Mouse (Mus musculus) hindbrain, embryonic 13.5 days (tissue): Measurements from ENCODE around the gene Zpbp2. TPM values are rescaled to one million over a fixed set of nuclear protein-coding genes. Genes with fewer than 3 reads are reported as not detected.

Experiments used
- ATAC-seq: fragments of 200-750 bp; cut with Nextera tagmentation; 2 replicates; pipeline ENCODE4 v1.8.0; 2017; ENCODE audit warnings: moderate TSS enrichment; ENCODE audit not compliant: low FRiP score
- H3K27ac ChIP-seq: fragments of 300-500 bp; sonication (generic); 2 replicates; pipeline ENCODE4 v1.5.1; 2015; ENCODE audit warnings: inconsistent platforms, mild to moderate bottlenecking, moderate library complexity
- H3K27me3 ChIP-seq: fragments of 300-500 bp; sonication (generic); 2 replicates; pipeline ENCODE4 v1.6.1; 2015; ENCODE audit warnings: mild to moderate bottlenecking, inconsistent platforms
- H3K36me3 ChIP-seq: fragments of 300-500 bp; sonication (generic); 2 replicates; pipeline ENCODE4 v1.6.1; 2015; ENCODE audit warnings: mild to moderate bottlenecking, inconsistent platforms
- H3K4me1 ChIP-seq: fragments of 300-500 bp; sonication (generic); replicated peaks from 2 replicates; pipeline ENCODE4 v1.6.1; 2015; ENCODE audit warnings: inconsistent platforms
- H3K4me2 ChIP-seq: fragments of 300-500 bp; sonication (generic); 2 replicates; pipeline ENCODE4 v1.6.1; 2015; ENCODE audit warnings: inconsistent platforms, mild to moderate bottlenecking, moderate library complexity
- H3K4me3 ChIP-seq: fragments of 300-500 bp; sonication (generic); 2 replicates; pipeline ENCODE4 v1.5.1; 2015; ENCODE audit warnings: mild to moderate bottlenecking, inconsistent platforms
- H3K9ac ChIP-seq: fragments of 300-500 bp; sonication (generic); 2 replicates; pipeline ENCODE4 v1.6.1; 2015; ENCODE audit warnings: mild to moderate bottlenecking, inconsistent platforms
- H3K9me3 ChIP-seq: fragments of 300-500 bp; sonication (generic); 2 replicates; pipeline ENCODE4 v1.6.1; 2016; ENCODE audit warnings: inconsistent platforms
- WGBS: fragments of 180-500 bp; shearing (Covaris S2); methylation state at CpG from one replicate; pipeline ENCODE4 v1.1.7; 2015; 5-methylcytosine and 5-hydroxymethylcytosine counted together
- polyA plus RNA-seq: library from polyadenylated mRNA; unstranded; fragments of >200 nt; fragmentation: Nextera tagmentation; extraction: Ambion mirVana; gene quantifications from 2 replicates; pipeline ENCODE4 v1.2.1, GENCODE M21; 2015

The Zpbp2 gene
- 0.14 TPM in 1 of 2 replicates, not detected in the other for polyA plus RNA-seq

DNA sequence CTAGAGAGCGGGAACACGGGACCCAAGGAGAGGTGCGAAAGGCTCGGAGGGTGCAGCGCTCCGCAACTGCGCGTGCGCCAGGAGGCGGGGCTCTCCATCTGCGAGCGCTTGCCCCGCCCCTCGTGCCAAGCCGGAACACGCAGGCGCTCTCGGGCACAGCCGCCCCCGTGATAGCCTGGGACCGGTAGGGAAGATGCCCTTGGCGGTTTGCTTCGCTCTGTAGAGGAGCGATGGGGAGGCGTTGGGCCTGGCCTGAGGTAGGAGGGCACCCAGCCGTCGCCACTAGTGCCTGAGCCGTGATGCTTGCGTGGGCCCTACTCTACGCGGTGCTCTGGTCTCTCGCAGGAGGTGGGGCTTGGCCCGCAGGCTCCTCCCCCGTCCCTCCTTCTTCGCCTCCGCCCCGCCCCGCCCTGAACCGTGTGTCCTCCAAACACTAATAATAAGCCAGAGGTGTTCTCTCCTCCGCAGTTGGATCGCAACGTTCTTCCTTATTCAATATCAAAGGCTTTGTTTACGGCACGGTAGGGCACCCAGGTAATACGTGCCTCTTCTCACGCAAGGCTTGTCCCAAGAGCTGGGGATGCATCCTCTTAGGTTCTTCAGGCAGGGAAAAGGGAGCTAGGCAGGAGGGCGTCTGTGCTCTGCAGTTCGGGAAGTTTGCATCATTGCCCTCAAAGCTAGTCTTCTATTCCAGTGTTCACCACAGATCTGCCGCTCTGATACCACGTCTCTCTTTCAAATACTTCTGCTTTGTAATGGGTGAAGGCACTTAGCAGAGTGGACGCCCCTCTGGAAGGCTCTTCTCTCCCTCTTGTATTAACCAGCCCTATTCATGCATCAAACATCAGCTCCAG lies at the start of gene Zpbp2:
Gene Zpbp2 (plus strand): TSS at position 123 of the 854 bp plus-strand sequence.
- Histone ChIP-seq H3K9me3 (0 out of 2 replicates have a peak, but pooled peaks cover 3% of the 10 kb centered on the region), H3K36me3 (no peaks in the 10 kb centered on the region), H3K9ac (peak within 1 kb of the TSS; percentile 80), H3K4me3 (peak within 1 kb of the TSS; percentile 65), H3K27ac (peak within 1 kb of the TSS; percentile 94), H3K27me3 (peaks cover 43% of the 10 kb centered on the region), H3K4me2 (peak within 1 kb of the TSS; percentile 65), H3K4me1 (peaks cover 11% of the 10 kb centered on the region; the same call in 1 of the 2 replicates)
- WGBS = under 1% methylated on average over 51 of the region's 51 CpGs
- ATAC-seq = peak; percentile 98

DNA sequence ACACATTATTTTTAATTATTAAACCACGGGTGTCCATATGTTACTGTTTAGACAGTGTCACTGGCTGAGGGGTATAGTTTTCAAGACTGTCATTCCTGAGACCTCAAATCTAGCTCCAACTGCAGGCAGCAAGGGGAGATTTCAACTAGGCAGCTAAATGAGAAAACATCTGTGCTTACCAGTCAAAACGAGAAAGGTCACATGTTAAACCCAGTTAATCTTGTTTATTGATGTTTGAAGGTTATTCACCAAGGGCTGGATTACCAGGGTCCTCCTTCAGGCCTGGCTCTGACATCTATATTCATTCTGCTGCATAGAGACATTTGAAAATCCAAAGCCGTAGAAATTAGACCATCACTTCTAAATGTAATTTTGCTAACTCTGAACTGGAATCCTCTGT lies 46.0 kb upstream of the Zpbp2 start:
- 76% methylated on average over 3 of the region's 3 CpGs for WGBS
- Histone ChIP-seq H3K4me2 (no peak overlapping the region), H3K36me3 (no peaks in the 10 kb centered on the region), H3K9ac (no peak overlapping the region), H3K27me3 (no peaks in the 10 kb centered on the region), H3K9me3 (no peaks in the 10 kb centered on the region), H3K4me1 (peaks cover 6% of the 10 kb centered on the region; the same call in 1 of the 2 replicates), H3K27ac (no peak overlapping the region), H3K4me3 (no peak overlapping the region)
- ATAC-seq = no peak

DNA sequence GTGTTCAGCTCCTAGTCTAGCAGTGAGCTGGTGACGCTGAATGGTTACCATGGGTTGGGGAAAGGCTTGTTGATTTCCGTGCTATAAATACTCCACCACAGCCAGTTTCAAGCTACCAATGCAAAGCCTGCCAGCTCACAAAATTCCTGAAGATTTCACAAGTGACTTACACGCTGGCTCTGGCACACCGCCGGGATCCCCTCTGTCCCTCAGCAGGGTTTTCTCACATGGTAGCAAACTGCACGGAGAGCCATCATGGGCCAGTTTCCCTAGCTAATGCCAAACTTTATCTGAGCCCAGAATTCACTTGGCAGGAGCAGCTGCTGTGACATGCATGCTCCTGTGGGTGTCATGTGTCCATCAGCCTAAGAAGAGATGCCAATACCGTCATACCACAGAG lies 41.5 kb upstream of the Zpbp2 start:
- Histone ChIP-seq H3K4me1 (no peaks in the 10 kb centered on the region), H3K4me3 (no peak overlapping the region), H3K9me3 (no peaks in the 10 kb centered on the region), H3K36me3 (no peaks in the 10 kb centered on the region), H3K9ac (no peak overlapping the region), H3K27me3 (no peaks in the 10 kb centered on the region), H3K27ac (no peak overlapping the region), H3K4me2 (no peak overlapping the region)
- ATAC-seq = no peak
- WGBS = 79% methylated on average over 7 of the region's 7 CpGs

DNA sequence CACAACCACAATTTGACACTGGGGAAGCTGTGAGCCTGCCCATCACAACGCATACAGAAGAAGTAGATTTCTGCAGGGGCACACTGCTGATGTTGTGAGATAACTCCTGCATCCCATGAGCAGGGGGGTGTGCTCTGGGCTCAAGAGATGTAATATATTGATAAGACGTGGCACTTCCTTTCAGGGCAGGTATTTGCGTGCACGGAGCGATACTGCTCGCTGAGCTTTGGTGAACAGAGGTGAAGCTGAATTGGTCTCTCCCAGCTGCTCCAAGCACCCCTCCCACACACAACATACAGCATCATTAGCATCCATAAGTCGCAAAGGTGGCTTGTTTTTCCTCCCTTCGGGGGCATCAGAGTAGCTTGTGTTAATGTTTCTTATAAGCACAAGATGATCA lies 40.8 kb upstream of the Zpbp2 start:
- no peak overlapping the region for H3K9ac ChIP-seq
- no peaks in the 10 kb centered on the region for H3K36me3 ChIP-seq
- H3K4me2 ChIP-seq = no peak overlapping the region
- no peaks in the 10 kb centered on the region for H3K4me1 ChIP-seq
- H3K4me3 ChIP-seq = no peak overlapping the region
- no peak for ATAC-seq
- no peak overlapping the region for H3K27ac ChIP-seq
- no peaks in the 10 kb centered on the region for H3K27me3 ChIP-seq
- no peaks in the 10 kb centered on the region for H3K9me3 ChIP-seq
- 91% methylated on average over 8 of the region's 8 CpGs for WGBS

DNA sequence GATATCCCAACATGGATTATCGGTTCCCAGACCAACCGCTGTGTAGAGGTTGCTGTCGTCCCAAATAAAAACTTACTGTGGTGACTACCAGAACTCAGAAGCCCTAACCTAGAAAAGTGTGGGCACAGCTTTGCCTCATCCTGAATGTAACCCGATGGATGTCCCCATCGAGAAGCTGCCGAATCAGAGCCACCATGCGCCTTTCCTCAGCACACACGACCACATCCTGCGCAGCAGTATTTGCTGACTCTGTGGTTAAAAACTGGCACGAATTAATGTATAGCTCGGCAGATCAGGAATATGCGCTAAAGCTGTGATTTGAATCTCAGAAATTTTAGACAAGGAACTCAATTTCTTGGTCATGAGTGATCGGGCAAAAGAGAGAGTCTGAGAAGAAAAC lies 38.0 kb upstream of the Zpbp2 start:
- Histone ChIP-seq H3K4me2 (no peak overlapping the region), H3K9ac (no peak overlapping the region), H3K4me3 (no peak overlapping the region), H3K36me3 (no peaks in the 10 kb centered on the region), H3K9me3 (no peaks in the 10 kb centered on the region), H3K27ac (no peak overlapping the region), H3K27me3 (no peaks in the 10 kb centered on the region), H3K4me1 (no peaks in the 10 kb centered on the region)
- WGBS = 95% methylated on average over 13 of the region's 13 CpGs
- no peak for ATAC-seq

DNA sequence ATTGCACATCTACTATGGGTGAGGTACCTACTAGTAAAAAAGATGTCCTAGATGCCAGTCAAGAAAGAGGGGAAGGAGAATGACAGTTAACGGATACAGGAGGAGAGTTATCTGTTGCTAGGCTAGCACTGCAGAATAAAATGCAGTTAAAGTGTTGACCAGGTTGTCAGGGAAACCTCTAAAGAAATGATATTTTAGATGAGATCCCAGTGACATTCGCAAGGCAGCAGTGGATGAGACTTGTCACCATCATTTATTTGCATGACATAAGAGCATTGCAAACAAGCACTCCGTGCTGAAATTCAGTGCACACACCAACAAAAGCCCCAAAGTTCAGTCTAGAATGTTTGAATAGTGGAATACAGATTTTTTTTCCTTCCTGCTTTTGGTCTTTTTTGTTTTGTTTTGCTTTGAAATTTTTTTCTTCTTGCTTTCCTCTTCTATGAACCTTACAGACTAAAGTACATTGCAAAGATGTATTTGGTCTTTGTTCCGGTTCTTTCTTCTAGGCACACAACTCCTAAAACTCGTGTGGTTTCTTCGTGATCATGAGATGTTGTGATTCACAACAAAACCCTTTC lies 37.5 kb upstream of the Zpbp2 start:
- H3K27ac ChIP-seq = no peak overlapping the region
- no peaks in the 10 kb centered on the region for H3K4me1 ChIP-seq
- 50% methylated on average over 6 of the region's 6 CpGs for WGBS
- H3K9me3 ChIP-seq = no peaks in the 10 kb centered on the region
- H3K27me3 ChIP-seq = no peaks in the 10 kb centered on the region
- H3K36me3 ChIP-seq = no peaks in the 10 kb centered on the region
- no peak for ATAC-seq
- H3K9ac ChIP-seq = no peak overlapping the region
- no peak overlapping the region for H3K4me3 ChIP-seq
- H3K4me2 ChIP-seq = no peak overlapping the region

DNA sequence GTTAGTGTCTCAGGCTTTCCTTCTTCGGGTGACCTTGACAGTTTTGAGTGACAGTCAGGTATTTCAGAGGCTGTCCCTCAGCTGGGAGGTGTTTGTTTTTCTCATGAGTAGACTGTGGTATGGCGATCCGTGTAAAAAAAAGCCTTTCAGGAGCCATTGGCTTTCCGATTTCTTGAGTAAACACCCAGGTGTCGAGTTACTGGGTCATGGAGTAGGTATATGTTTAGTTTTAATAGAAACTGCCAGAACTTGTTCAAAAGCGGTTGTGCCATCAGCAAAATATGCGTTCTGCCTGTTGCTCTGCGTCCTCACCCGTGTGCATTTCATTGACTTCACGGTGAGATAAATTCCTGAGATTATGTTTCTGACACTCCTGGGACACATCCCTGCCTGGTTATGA lies 30.4 kb upstream of the Zpbp2 start:
- H3K36me3 ChIP-seq = no peaks in the 10 kb centered on the region
- no peak overlapping the region for H3K4me2 ChIP-seq
- H3K27ac ChIP-seq = no peak overlapping the region
- H3K9me3 ChIP-seq = no peaks in the 10 kb centered on the region
- no peak for ATAC-seq
- H3K9ac ChIP-seq = no peak overlapping the region
- WGBS = 73% methylated on average over 10 of the region's 10 CpGs
- H3K4me3 ChIP-seq = no peak overlapping the region
- no peaks in the 10 kb centered on the region for H3K4me1 ChIP-seq
- H3K27me3 ChIP-seq = no peaks in the 10 kb centered on the region

DNA sequence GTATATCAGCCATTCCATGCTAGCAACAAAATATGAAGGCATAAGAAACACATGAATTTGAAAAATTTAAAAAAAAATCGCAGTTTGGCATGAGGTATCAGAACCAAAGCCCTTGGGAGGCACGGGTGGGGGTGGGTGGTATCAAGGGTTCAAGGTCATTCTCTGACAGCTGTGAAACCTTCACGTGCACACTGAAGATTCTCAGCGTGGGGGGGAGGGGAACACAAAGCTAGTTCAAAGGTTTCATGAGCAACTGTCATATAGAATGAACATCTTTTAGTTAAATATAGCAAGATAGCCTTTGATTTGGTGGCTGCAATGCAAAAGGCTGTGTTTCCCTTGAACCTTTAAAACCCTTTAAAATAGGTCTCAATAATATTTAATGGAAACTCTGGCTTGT lies 25.8 kb upstream of the Zpbp2 start:
- Histone ChIP-seq H3K9ac (no peak overlapping the region), H3K4me1 (no peaks in the 10 kb centered on the region), H3K36me3 (no peaks in the 10 kb centered on the region), H3K27ac (no peak overlapping the region), H3K27me3 (0 out of 2 replicates have a peak, but pooled peaks cover 6% of the 10 kb centered on the region), H3K9me3 (no peaks in the 10 kb centered on the region), H3K4me3 (no peak overlapping the region), H3K4me2 (no peak overlapping the region)
- 65% methylated on average over 4 of the region's 4 CpGs for WGBS
- ATAC-seq = no peak

DNA sequence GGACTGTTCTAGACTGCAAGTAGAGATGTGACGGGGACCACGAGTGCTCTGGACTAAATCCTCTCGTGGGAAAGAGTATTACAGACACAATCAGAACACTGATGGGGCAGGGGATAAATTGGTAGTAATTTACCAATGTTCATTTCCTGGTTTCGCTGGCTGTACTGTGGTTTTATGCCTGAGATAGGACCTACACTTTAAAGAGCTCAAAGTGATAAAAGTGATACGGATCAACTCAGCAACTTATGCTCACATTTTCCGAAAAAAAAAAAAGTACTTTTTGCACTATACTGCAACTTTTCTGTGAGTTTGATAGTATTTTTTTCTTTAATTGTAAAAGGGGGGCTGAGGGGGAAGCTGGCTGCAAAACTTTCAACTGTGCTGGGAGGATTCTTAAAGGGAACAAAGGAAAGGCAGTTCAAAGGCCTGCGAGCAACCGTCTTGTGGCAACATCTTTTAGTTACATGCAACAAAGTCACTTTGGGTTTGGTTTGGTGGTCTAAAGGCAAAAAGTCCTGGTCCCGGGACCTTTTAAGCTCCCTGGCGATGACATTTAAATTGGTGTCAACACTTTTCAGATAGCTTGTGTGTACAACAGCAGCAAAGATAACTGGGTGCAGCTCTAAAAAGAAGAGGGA lies 24.0 kb upstream of the Zpbp2 start:
- 77% methylated on average over 10 of the region's 10 CpGs for WGBS
- H3K27me3 ChIP-seq = 0 out of 2 replicates have a peak, but pooled peaks cover 6% of the 10 kb centered on the region
- H3K9me3 ChIP-seq = no peaks in the 10 kb centered on the region
- no peak overlapping the region for H3K9ac ChIP-seq
- ATAC-seq = no peak
- no peak overlapping the region for H3K27ac ChIP-seq
- no peak overlapping the region for H3K4me3 ChIP-seq
- H3K4me2 ChIP-seq = no peak overlapping the region
- H3K36me3 ChIP-seq = no peaks in the 10 kb centered on the region
- H3K4me1 ChIP-seq = no peaks in the 10 kb centered on the region

DNA sequence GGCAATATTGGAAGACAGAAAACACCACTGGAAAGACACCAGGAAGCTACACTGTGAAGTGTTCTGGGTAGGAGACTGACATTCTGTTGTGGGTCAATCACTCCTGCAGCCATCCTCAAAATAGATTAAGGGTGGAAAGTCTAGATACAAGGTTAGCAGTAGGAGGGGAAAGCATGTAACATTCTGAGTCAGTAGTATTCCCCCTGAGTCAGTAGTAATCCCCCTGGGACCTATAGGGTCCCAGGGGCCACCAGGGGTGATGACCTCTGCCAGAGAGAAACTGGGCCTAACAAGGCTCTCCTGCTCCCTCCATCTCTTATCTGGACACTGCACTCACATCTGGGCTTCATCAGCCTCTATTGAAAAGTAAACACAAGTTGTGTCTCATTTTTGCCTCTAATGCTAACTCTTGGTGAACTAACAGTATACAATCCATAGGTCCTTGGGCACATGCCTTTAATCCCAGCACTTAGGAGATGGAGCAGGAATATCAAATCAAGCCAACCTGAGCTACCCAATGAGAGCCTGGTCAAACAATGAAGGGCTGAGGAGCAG lies 13.3 kb upstream of the Zpbp2 start:
- peaks cover 23% of the 10 kb centered on the region for H3K27me3 ChIP-seq
- H3K27ac ChIP-seq = no peak overlapping the region
- H3K4me2 ChIP-seq = no peak overlapping the region
- H3K4me3 ChIP-seq = no peak overlapping the region
- no peaks in the 10 kb centered on the region for H3K36me3 ChIP-seq
- no peaks in the 10 kb centered on the region; the same call in 1 of the 2 replicates for H3K9me3 ChIP-seq
- H3K4me1 ChIP-seq = no peaks in the 10 kb centered on the region
- H3K9ac ChIP-seq = no peak overlapping the region
- ATAC-seq = no peak

DNA sequence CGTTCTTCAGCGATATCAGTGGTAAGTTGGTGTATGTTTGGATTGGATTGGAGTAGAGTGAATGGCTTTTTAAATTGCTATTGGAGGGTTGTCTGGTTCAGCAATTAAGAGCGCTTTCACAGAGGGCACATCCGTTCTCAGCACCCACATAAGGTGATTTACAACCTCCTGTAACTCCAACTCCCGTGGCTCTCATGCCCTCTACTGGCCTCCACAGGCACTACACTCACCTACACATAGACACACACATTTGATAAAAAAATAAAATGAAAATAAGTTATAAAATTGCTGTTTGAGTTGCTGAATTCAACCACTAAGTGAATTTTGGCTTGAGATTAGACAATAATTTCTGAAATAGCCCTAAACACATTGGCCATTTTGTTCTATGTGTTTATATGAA lies 10.6 kb upstream of the Zpbp2 start:
- H3K36me3 ChIP-seq = no peaks in the 10 kb centered on the region
- H3K9ac ChIP-seq = no peak overlapping the region
- ATAC-seq = no peak
- H3K4me3 ChIP-seq = no peak overlapping the region
- 82% methylated on average over 5 of the region's 5 CpGs for WGBS
- H3K27me3 ChIP-seq = peaks cover 40% of the 10 kb centered on the region
- H3K9me3 ChIP-seq = no peaks in the 10 kb centered on the region; the same call in 1 of the 2 replicates
- H3K27ac ChIP-seq = no peak overlapping the region
- H3K4me2 ChIP-seq = no peak overlapping the region
- peaks cover 2% of the 10 kb centered on the region for H3K4me1 ChIP-seq

DNA sequence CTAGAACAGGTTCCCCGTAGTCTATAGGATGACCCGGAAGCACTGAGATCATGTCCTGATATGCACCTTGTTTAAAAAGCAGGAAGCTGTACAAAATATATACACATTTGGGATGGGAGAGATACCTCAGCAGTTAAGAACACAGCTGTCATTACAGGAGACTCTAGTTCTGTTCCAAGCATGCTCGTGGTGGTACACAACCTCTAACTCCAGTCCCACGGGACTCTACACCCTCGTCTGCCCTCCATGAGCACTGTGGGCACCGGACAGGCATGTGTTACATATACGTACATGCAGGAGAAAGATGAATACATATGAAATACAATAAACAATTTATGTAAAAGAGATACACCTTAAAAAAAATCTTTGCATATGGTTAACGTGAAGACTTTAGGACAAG lies 8.3 kb upstream of the Zpbp2 start:
- no peak overlapping the region for H3K27ac ChIP-seq
- no peak for ATAC-seq
- 72% methylated on average over 8 of the region's 8 CpGs for WGBS
- H3K9ac ChIP-seq = no peak overlapping the region
- no peak overlapping the region for H3K4me2 ChIP-seq
- peaks cover 8% of the 10 kb centered on the region for H3K4me1 ChIP-seq
- no peaks in the 10 kb centered on the region; the same call in 1 of the 2 replicates for H3K9me3 ChIP-seq
- H3K27me3 ChIP-seq = peaks cover 62% of the 10 kb centered on the region
- no peaks in the 10 kb centered on the region for H3K36me3 ChIP-seq
- H3K4me3 ChIP-seq = no peak overlapping the region
